Mouse (Mus musculus) regulatory T cell (primary cell): Measurements from ENCODE around the gene Dnajc16.

Source experiments
- in situ Hi-C: fragments of 300-600 bp; cut with MboI, MseI; formaldehyde crosslinking; loops from one replicate; pipeline ENCODE4 v1.15.1; 2025; ENCODE audit warnings: high pct_unique_total_duplicates

Dnajc16 gene

GRCm38 (mm10) chr4:141766316-141766667 lies 24.4 kb downstream of the Dnajc16 start:
- in situ Hi-C loops: no loop called here

- in situ Hi-C loops: no loop called here
Observed at GRCm38 (mm10) chr4:141765008-141765407, 25.7 kb downstream of the Dnajc16 start.

- in situ Hi-C loops: no loop called here
Observed at GRCm38 (mm10) chr4:141763476-141763875, 27.3 kb downstream of the Dnajc16 start.

GRCm38 (mm10) chr4:141762102-141762598 lies 28.6 kb downstream of the Dnajc16 start:
- in situ Hi-C loops: no loop called here

GRCm38 (mm10) chr4:141760942-141761341 lies 29.8 kb downstream of the Dnajc16 start:
- in situ Hi-C loops: no loop called here

GRCm38 (mm10) chr4:141758874-141759542 lies 31.7 kb downstream of the Dnajc16 start:
- in situ Hi-C loops: no loop called here

GRCm38 (mm10) chr4:141757124-141757523 lies 33.6 kb downstream of the Dnajc16 start:
- in situ Hi-C loops: no loop called here

- in situ Hi-C loops: no loop called here
Observed at GRCm38 (mm10) chr4:141755375-141755930, 35.3 kb downstream of the Dnajc16 start.

- in situ Hi-C loops: no loop called here
Observed at GRCm38 (mm10) chr4:141752076-141752421, 38.7 kb downstream of the Dnajc16 start.

GRCm38 (mm10) chr4:141751419-141752075 lies 39.2 kb downstream of the Dnajc16 start:
- in situ Hi-C loops: no loop called here

GRCm38 (mm10) chr4:141750826-141751225 lies 39.9 kb downstream of the Dnajc16 start:
- in situ Hi-C loops: no loop called here

GRCm38 (mm10) chr4:141749557-141749956 lies 41.2 kb downstream of the Dnajc16 start:
- in situ Hi-C loops: no loop called here

GRCm38 (mm10) chr4:141746578-141747346 lies 44.0 kb downstream of the Dnajc16 start, which contains the start of gene Agmat:
TSS of gene Agmat (plus strand) at chr4:141746672.
- in situ Hi-C loops: no loop called here

GRCm38 (mm10) chr4:141742381-141742780 lies 48.4 kb downstream of the Dnajc16 start:
- in situ Hi-C loops: no loop called here

- in situ Hi-C loops: no loop called here
Observed at GRCm38 (mm10) chr4:141741856-141742255, 48.9 kb downstream of the Dnajc16 start.

GRCm38 (mm10) chr4:141738015-141738414 lies 52.7 kb downstream of the Dnajc16 start:
- in situ Hi-C loops: no loop called here

GRCm38 (mm10) chr4:141736856-141737255 lies 53.9 kb downstream of the Dnajc16 start:
- in situ Hi-C loops: no loop called here

- in situ Hi-C loops: no loop called here
Observed at GRCm38 (mm10) chr4:141735206-141735560, 55.5 kb downstream of the Dnajc16 start.

GRCm38 (mm10) chr4:141734446-141735205 lies 56.1 kb downstream of the Dnajc16 start:
- in situ Hi-C loops: no loop called here

GRCm38 (mm10) chr4:141731766-141732165 lies 59.0 kb downstream of the Dnajc16 start:
- in situ Hi-C loops: no loop called here

GRCm38 (mm10) chr4:141730401-141730800 lies 60.3 kb downstream of the Dnajc16 start:
- in situ Hi-C loops: no loop called here
